Mouse (Mus musculus) heart, embryonic 14.5 days (tissue): Measurements from ENCODE around the gene Olfr281. TPM values are rescaled to one million over a fixed set of nuclear protein-coding genes. Genes with fewer than 3 reads are reported as not detected.

Experiments
- ATAC-seq: fragments of 200-750 bp; cut with Nextera tagmentation; 2 replicates; pipeline ENCODE4 v1.8.0; 2017; ENCODE audit warnings: low read depth, moderate TSS enrichment; ENCODE audit not compliant: insufficient number of reproducible peaks, insufficient read depth, low FRiP score
- H3K27ac ChIP-seq, 2 experiments: fragments of 200-500 bp in 1 of 2; fragments of 300-500 bp in 1 of 2; sonication (generic) in 1 of 2; replicated peaks in 1 of 2; 2 replicates each; pipeline ENCODE4 v1.5.1; 2012 to 2014; ENCODE audit warnings: low read depth in 2 of 2, low read length in 2 of 2, control low read depth in 1 of 2, mild to moderate bottlenecking in 1 of 2, mixed read lengths in 1 of 2; ENCODE audit not compliant: control insufficient read depth in 1 of 2, insufficient read depth in 1 of 2
- H3K27me3 ChIP-seq: fragments of 300-500 bp; sonication (generic); 2 replicates; pipeline ENCODE4 v1.6.1; 2014; ENCODE audit warnings: mild to moderate bottlenecking, low read length, control low read depth; ENCODE audit not compliant: control insufficient read depth, insufficient read depth
- H3K36me3 ChIP-seq: fragments of 300-500 bp; sonication (generic); 2 replicates; pipeline ENCODE4 v1.6.1; 2014; ENCODE audit warnings: mild to moderate bottlenecking, control low read depth, low read length, mixed read lengths; ENCODE audit not compliant: control insufficient read depth, insufficient read depth
- H3K4me1 ChIP-seq, 2 experiments: fragments of 200-500 bp in 1 of 2; fragments of 300-500 bp in 1 of 2; sonication (generic) in 1 of 2; 2 replicates each; pipeline ENCODE4 v1.6.1; 2012 to 2014; ENCODE audit warnings: low read length in 2 of 2, control low read depth in 1 of 2, mixed read lengths in 1 of 2; ENCODE audit not compliant: control insufficient read depth in 2 of 2, insufficient read depth in 2 of 2
- H3K4me2 ChIP-seq: fragments of 300-500 bp; sonication (generic); 2 replicates; pipeline ENCODE4 v1.6.1; 2014; ENCODE audit warnings: mild to moderate bottlenecking, low read length
- H3K4me3 ChIP-seq, 2 experiments: fragments of 200-500 bp in 1 of 2; fragments of 300-500 bp in 1 of 2; sonication (generic) in 1 of 2; 2 replicates each; pipeline ENCODE4 v1.5.1; 2012 to 2014; ENCODE audit warnings: low read length in 2 of 2, mild to moderate bottlenecking in 2 of 2, control low read depth in 1 of 2, low read depth in 1 of 2, moderate library complexity in 1 of 2; ENCODE audit not compliant: control insufficient read depth in 1 of 2, insufficient read depth in 1 of 2
- H3K9ac ChIP-seq: fragments of 300-500 bp; sonication (generic); 2 replicates; pipeline ENCODE4 v1.6.1; 2014; ENCODE audit warnings: mild to moderate bottlenecking, low read length
- H3K9me3 ChIP-seq: fragments of 300-500 bp; sonication (generic); 2 replicates; pipeline ENCODE4 v1.6.1; 2016; ENCODE audit warnings: low read length, control low read depth; ENCODE audit not compliant: control insufficient read depth
- WGBS: fragments of 180-500 bp; shearing (Covaris S2); extraction: QIAGEN DNeasy Blood & Tissue Kit; methylation state at CpG from one replicate; pipeline ENCODE4 v1.1.7; 2014; 5-methylcytosine and 5-hydroxymethylcytosine counted together
- polyA plus RNA-seq: library from polyadenylated mRNA; unstranded; fragments of >200 nt; fragmentation: Nextera tagmentation; extraction: Ambion mirVana; gene quantifications from 2 replicates; pipeline ENCODE4 v1.2.1, GENCODE M21; 2014

Olfr281 gene
- polyA plus RNA-seq, 1 experiment from 2014 or later = not detected

DNA sequence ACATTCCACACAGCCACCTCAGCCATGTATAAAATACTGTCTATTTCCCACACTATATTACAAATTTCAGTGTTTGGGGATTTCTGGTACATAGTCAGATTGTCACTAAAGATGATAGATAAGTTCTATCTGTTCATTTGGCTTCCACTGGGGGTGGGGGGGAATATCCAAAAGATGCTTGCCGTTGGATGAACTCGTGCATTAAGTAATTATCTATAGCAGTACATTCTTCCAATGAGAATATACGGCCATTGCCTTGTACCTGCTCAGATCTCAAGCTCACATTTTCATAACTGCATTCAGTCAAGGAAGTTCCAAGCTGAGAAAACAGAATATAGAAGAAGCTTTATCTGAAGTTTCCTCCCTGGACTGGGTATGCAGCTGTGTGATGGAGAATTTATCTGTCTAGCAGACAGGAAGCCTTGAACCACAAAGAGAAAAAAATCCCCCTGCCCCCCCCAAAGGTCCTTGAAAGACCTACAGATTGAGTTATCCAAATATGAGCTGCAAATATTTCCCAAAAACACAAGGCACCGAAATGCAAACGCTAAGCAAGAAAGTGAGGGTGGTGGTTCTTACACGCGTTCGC is 34.1 kb downstream of the Olfr281 start:
- WGBS = 92% methylated on average over 8 of the region's 8 CpGs
- Histone ChIP-seq H3K27me3 (no peaks in the 10 kb centered on the region), H3K27ac (no peak overlapping the region), H3K9ac (no peak overlapping the region), H3K4me2 (no peak overlapping the region), H3K9me3 (no peaks in the 10 kb centered on the region), H3K4me1 (peaks cover 0 to 2% of the 10 kb centered on the region in 2 experiments; a peak in 1 of 4 replicates), H3K36me3 (no peaks in the 10 kb centered on the region), H3K4me3 (no peak overlapping the region)
- no peak for ATAC-seq

DNA sequence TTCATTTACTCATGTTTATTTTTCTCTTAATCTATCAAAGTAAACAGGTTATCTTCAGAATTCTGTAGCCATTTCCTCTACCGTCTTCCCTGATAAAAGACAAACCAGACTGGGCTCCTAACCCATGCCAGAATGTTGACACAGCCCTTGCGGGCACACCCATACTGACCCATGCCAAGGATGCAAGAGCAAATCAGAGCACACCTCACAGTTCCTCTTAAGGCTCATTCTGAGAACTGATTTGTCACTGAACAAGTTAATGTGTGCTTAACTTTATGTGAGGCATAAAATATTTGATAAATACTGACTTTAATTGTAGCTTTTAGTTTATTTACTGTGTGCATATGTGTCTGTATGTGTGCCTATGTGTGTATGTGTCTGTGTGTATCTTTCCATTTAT is 38.9 kb downstream of the Olfr281 start:
- no peak overlapping the region for H3K9ac ChIP-seq
- ATAC-seq = no peak
- H3K9me3 ChIP-seq = no peaks in the 10 kb centered on the region
- no peaks in the 10 kb centered on the region for H3K36me3 ChIP-seq
- no peak overlapping the region for H3K4me3 ChIP-seq
- H3K27me3 ChIP-seq = no peaks in the 10 kb centered on the region
- no peak overlapping the region for H3K4me2 ChIP-seq
- H3K27ac ChIP-seq = no peak overlapping the region
- 54% methylated on average over 2 of the region's 2 CpGs for WGBS
- no peaks in the 10 kb centered on the region for H3K4me1 ChIP-seq

DNA sequence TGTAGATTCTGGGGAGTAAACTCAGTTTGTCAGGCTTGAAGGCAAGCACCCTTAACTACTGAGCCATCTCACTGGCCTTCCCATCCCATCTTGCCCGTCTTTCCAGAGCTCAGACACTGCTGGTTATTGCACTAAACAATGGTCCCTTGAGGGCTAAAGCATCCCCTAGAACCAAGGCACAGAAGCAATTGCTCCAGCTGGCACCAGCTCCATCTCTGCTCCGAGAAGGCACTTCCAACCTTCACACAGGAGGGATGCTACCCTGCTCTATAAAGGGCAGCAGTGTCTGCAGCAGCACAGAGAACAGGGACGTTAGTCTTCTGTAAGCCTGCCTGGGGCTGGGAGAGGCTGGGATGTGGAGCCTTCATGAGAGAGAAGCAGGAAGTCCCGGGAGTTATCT is 39.7 kb downstream of the Olfr281 start, which contains the start of gene Olfr279:
Gene Olfr279, plus strand, starts transcription at position 301 of the 400 bp plus-strand sequence.
- ATAC-seq = no peak
- Histone ChIP-seq H3K27me3 (no peaks in the 10 kb centered on the region), H3K36me3 (no peaks in the 10 kb centered on the region), H3K27ac (no peak within 1 kb of the TSS), H3K4me2 (no peak within 1 kb of the TSS), H3K4me1 (no peaks in the 10 kb centered on the region), H3K9ac (no peak within 1 kb of the TSS), H3K4me3 (no peak within 1 kb of the TSS), H3K9me3 (no peaks in the 10 kb centered on the region)
- 44% methylated on average over 4 of the region's 4 CpGs for WGBS

DNA sequence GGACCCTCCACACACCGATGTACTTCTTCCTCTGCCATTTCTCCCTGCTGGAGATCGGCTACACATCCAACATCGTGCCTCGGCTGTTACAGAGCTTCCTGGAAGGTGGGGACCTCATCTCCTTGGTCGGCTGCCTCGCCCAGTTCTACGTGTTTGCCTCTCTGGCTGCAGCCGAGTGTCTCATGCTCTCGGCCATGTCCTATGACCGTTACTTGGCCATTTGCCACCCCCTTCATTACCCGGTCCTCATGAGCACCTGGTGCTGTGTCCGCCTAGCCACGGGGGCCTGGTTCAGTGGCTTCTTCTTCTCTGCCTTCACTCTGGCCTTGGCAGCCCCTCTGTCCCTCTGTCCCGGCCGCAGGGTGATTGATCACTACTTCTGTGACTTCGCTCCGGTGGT is 45.2 kb downstream of the Olfr281 start:
- 82% methylated on average over 17 of the region's 17 CpGs for WGBS
- no peak overlapping the region for H3K4me3 ChIP-seq
- no peaks in the 10 kb centered on the region for H3K4me1 ChIP-seq
- H3K9ac ChIP-seq = no peak overlapping the region
- H3K36me3 ChIP-seq = no peaks in the 10 kb centered on the region
- H3K27ac ChIP-seq = no peak overlapping the region
- no peaks in the 10 kb centered on the region for H3K9me3 ChIP-seq
- H3K4me2 ChIP-seq = no peak overlapping the region
- ATAC-seq = no peak
- no peaks in the 10 kb centered on the region for H3K27me3 ChIP-seq

DNA sequence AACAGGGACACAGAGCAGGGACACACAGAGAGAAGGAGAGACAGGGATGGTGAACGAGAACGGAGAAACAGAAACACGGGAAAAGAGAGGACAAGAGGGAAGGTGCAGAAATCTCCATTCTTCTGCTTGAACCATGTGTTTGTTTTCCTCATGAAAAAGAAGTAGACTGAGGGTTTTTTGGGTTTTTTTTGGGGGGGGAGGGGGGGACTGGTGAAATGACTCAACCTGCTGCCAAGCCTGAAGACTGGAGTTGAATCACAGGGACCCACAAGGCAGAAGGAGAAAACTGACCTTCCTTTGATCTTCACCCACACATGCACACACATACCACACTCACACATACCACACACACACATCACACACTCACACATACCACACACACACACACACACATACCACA is 50.9 kb downstream of the Olfr281 start:
- WGBS = 74% methylated on average over 3 of the region's 3 CpGs
- no peak overlapping the region for H3K27ac ChIP-seq
- no peak overlapping the region for H3K4me3 ChIP-seq
- H3K9me3 ChIP-seq = no peaks in the 10 kb centered on the region
- no peaks in the 10 kb centered on the region for H3K36me3 ChIP-seq
- no peak overlapping the region for H3K9ac ChIP-seq
- no peak overlapping the region for H3K4me2 ChIP-seq
- no peak for ATAC-seq
- no peaks in the 10 kb centered on the region for H3K4me1 ChIP-seq
- H3K27me3 ChIP-seq = no peaks in the 10 kb centered on the region

DNA sequence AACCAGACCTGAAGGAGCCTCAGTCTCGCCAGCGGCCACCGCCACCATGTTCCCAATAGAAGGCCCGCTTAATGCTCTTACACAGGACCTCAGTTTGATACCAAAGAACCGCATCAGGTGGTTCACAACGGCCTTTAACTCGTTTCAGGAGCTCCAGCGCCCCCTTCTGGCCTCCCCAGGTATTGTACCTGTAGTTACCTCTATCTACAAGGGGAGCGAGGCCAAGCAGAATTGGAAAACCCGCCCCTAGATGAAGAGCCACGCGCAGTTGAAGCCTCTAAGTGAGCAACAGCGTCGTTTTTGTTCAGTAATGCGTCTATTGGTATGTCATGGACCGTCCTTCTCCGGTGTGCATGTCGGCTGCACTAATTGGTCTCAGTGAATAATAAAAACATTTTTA is 52.1 kb downstream of the Olfr281 start:
- Histone ChIP-seq H3K36me3 (no peaks in the 10 kb centered on the region), H3K9ac (no peak overlapping the region), H3K4me3 (no peak overlapping the region), H3K4me2 (no peak overlapping the region), H3K27ac (no peak overlapping the region), H3K4me1 (no peaks in the 10 kb centered on the region), H3K27me3 (no peaks in the 10 kb centered on the region), H3K9me3 (no peaks in the 10 kb centered on the region)
- ATAC-seq = no peak
- WGBS = 14% methylated on average over 18 of the region's 18 CpGs

DNA sequence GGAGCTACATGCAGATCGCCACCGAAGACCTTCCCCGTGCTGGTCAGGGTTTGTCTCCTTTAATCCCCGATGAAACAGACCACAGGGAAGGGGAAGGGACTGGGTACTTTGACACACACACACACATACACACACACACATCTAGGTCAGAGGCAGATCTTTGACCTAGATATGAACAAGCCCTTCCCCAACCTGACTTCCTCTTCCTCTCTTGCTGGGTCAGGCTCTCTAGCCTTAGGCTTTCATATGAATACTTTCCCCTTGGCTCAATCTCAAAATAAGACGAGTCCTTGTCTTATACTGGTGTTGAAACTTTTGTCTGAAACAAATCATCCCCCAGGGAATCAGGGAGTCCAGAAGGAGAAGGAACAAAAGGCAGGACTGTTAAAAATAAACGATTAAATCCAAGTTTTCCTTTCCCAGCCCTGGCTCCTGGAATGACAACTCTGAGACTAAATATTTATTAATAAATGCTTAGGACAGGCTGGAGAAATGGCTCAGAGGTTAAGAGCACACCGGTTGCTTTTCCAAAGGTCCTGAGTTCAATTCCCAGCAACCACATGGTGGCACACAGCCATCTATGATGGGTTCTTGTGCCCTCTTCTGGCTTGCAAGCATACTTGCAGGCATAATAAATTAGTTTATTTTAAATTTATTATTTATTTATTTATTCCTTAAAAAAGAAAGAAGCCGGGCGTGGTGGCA is 54.0 kb downstream of the Olfr281 start:
- ATAC-seq = no peak
- Histone ChIP-seq H3K4me2 (no peak overlapping the region), H3K4me1 (peaks cover 4 to 6% of the 10 kb centered on the region in 2 experiments; a peak in 3 of 4 replicates), H3K9ac (no peak overlapping the region), H3K36me3 (no peaks in the 10 kb centered on the region), H3K27ac (no peak overlapping the region), H3K27me3 (no peaks in the 10 kb centered on the region), H3K4me3 (no peak overlapping the region), H3K9me3 (no peaks in the 10 kb centered on the region)
- 79% methylated on average over 9 of the region's 9 CpGs for WGBS

DNA sequence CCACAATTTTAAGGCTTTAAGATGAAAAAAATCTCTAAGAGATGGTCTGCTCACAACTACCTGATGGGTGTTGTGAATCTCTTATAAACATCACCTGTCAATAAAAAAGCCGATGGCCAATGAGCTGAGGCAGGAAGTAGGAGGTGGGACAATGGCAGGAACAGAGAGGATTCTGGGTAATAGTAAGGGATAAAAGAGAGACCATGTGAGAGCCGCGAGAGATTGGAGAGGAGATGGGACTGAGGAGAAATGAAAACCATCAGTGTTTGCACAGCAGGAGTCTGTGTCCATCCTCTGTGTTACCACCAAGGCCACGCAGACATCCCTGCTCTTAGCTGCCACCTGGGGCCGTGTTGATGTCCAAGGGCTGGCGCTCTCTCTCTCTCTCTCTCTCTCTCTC is 54.9 kb downstream of the Olfr281 start:
- Histone ChIP-seq H3K4me2 (no peak overlapping the region), H3K9ac (no peak overlapping the region), H3K4me1 (peaks cover 7 to 9% of the 10 kb centered on the region in 2 experiments), H3K27me3 (no peaks in the 10 kb centered on the region), H3K27ac (no peak overlapping the region), H3K4me3 (no peak overlapping the region), H3K9me3 (no peaks in the 10 kb centered on the region), H3K36me3 (no peaks in the 10 kb centered on the region)
- no peak for ATAC-seq
- WGBS = 84% methylated on average over 6 of the region's 6 CpGs
